Mouse (Mus musculus): ENCODE results near the gene Ank3.

GRCm38 (mm10) chr10:69510392-69510791 lies 111.8 kb downstream of the Ank3 start:
- TF ChIP-seq CTCF (conservative IDR thresholded peaks at IDR 0.05; ENCODE audit: insufficient read depth, insufficient read length, low read depth, low read length) (no peak), POLR2A (IDR thresholded peaks at IDR 0.05; ENCODE audit: low read depth, low read length) (no peak)
